Mouse (Mus musculus) heart, embryonic 13.5 days (tissue): ENCODE results near the gene Stat2. TPM values are rescaled to one million over a fixed set of nuclear protein-coding genes. Genes with fewer than 3 reads are reported as not detected.
"Not testable (repeated sequence)": the region's sequence is repeated elsewhere in the genome, so short reads cannot be mapped to it uniquely, and the experiment has no call there.

Source experiments
- ATAC-seq: fragments of 200-750 bp; cut with Nextera tagmentation; 2 replicates; pipeline ENCODE4 v1.8.0; 2017; ENCODE audit warnings: moderate TSS enrichment; ENCODE audit not compliant: insufficient number of reproducible peaks, low FRiP score, low TSS enrichment; ENCODE audit errors: extremely low read depth
- H3K27ac ChIP-seq: fragments of 300-500 bp; sonication (generic); replicated peaks from 2 replicates; pipeline ENCODE4 v1.5.1; 2015; ENCODE audit warnings: moderate library complexity, mild to moderate bottlenecking, inconsistent platforms
- H3K27me3 ChIP-seq: fragments of 300-500 bp; sonication (generic); replicated peaks from 2 replicates; pipeline ENCODE4 v1.6.1; 2015; ENCODE audit warnings: mild to moderate bottlenecking, inconsistent platforms
- H3K36me3 ChIP-seq: fragments of 300-500 bp; sonication (generic); 2 replicates; pipeline ENCODE4 v1.6.1; 2015; ENCODE audit warnings: mild to moderate bottlenecking, inconsistent platforms
- H3K4me1 ChIP-seq: fragments of 300-500 bp; sonication (generic); 2 replicates; pipeline ENCODE4 v1.6.1; 2015; ENCODE audit warnings: inconsistent platforms
- H3K4me2 ChIP-seq: fragments of 300-500 bp; sonication (generic); 2 replicates; pipeline ENCODE4 v1.6.1; 2015; ENCODE audit warnings: inconsistent platforms, mild to moderate bottlenecking, moderate library complexity
- H3K4me3 ChIP-seq: fragments of 300-500 bp; sonication (generic); 2 replicates; pipeline ENCODE4 v1.5.1; 2015; ENCODE audit warnings: moderate library complexity, mild to moderate bottlenecking, inconsistent platforms
- H3K9ac ChIP-seq: fragments of 300-500 bp; sonication (generic); 2 replicates; pipeline ENCODE4 v1.6.1; 2015; ENCODE audit warnings: inconsistent platforms, mild to moderate bottlenecking, moderate library complexity
- H3K9me3 ChIP-seq: fragments of 300-500 bp; sonication (generic); 2 replicates; pipeline ENCODE4 v1.6.1; 2016; ENCODE audit warnings: inconsistent platforms
- WGBS: fragments of 180-500 bp; shearing (Covaris S2); methylation state at CpG from one replicate; pipeline ENCODE4 v1.1.7; 2015; ENCODE audit warnings: mixed read lengths; 5-methylcytosine and 5-hydroxymethylcytosine counted together
- polyA plus RNA-seq: library from polyadenylated mRNA; unstranded; fragments of >200 nt; fragmentation: Nextera tagmentation; extraction: Ambion mirVana; gene quantifications from 2 replicates; pipeline ENCODE4 v1.2.1, GENCODE M21; 2015

The Stat2 gene
- polyA plus RNA-seq, 1 experiment from 2014 or later, result 9.8 TPM

- WGBS, result 81% methylated on average over 5 of the region's 5 CpGs
- Histone ChIP-seq H3K4me1 (no peaks in the 10 kb centered on the region), H3K4me3 (no peak overlapping the region), H3K27ac (no peak overlapping the region), H3K36me3 (no peaks in the 10 kb centered on the region), H3K9ac (no peak overlapping the region), H3K27me3 (no peaks in the 10 kb centered on the region), H3K4me2 (no peak overlapping the region), H3K9me3 (no peaks in the 10 kb centered on the region)
- no peak for ATAC-seq
Observed at GRCm38 (mm10) chr10:128259946-128260345, 10.4 kb upstream of the Stat2 start.

- not testable (repeated sequence) for H3K27me3 ChIP-seq, H3K9me3 ChIP-seq, H3K36me3 ChIP-seq, ATAC-seq, H3K4me1 ChIP-seq, H3K27ac ChIP-seq, H3K4me2 ChIP-seq, H3K9ac ChIP-seq, H3K4me3 ChIP-seq
- WGBS, result 79% methylated on average over 7 of the region's 7 CpGs
Observed at GRCm38 (mm10) chr10:128260376-128260775, 10.0 kb upstream of the Stat2 start.

DNA sequence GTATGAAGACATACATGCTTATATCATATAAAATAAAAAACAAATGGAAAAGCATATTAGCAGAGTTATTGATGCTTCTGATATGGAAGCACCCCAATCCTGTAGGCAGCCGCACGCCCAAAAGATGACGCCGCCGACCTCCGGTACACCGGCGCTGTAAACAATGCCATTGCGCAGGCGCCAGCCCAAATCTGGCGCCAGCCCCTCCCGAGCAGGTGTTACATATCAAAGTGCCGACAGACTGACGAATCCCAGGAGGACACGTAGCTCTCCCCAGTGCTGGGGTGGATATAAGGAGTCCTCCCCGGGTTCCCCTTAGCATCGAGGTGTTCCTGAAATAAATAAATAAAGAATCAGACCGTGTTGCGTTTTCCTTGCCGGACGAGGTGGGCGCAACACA is 8.1 kb upstream of the Stat2 start:
- no peak for ATAC-seq
- Histone ChIP-seq H3K27me3 (no peaks in the 10 kb centered on the region), H3K36me3 (no peaks in the 10 kb centered on the region), H3K9me3 (no peaks in the 10 kb centered on the region), H3K4me1 (no peaks in the 10 kb centered on the region), H3K4me3 (peak overlapping the region; percentile 20), H3K27ac (no peak overlapping the region), H3K4me2 (peak overlapping the region; percentile 31), H3K9ac (no peak overlapping the region)
- 46% methylated on average over 22 of the region's 22 CpGs for WGBS

GRCm38 (mm10) chr10:128263393-128264310 is 6.7 kb upstream of the Stat2 start:
- WGBS, result 73% methylated on average over 6 of the region's 6 CpGs
- no peaks in the 10 kb centered on the region for H3K36me3 ChIP-seq
- H3K4me3 ChIP-seq, result no peak overlapping the region
- H3K4me2 ChIP-seq, result no peak overlapping the region
- no peak overlapping the region for H3K9ac ChIP-seq
- no peak overlapping the region for H3K27ac ChIP-seq
- no peaks in the 10 kb centered on the region for H3K27me3 ChIP-seq
- no peaks in the 10 kb centered on the region for H3K9me3 ChIP-seq
- H3K4me1 ChIP-seq, result no peaks in the 10 kb centered on the region
- no peak for ATAC-seq

GRCm38 (mm10) chr10:128268371-128268770 is 2.0 kb upstream of the Stat2 start, which contains the start of gene Apof:
Apof (plus strand) TSS chr10:128268671.
- no peak within 1 kb of the TSS for H3K27ac ChIP-seq
- no peak within 1 kb of the TSS for H3K4me2 ChIP-seq
- no peak for ATAC-seq
- H3K4me3 ChIP-seq, result no peak within 1 kb of the TSS
- no peaks in the 10 kb centered on the region for H3K36me3 ChIP-seq
- H3K4me1 ChIP-seq, result peaks cover 13% of the 10 kb centered on the region
- H3K27me3 ChIP-seq, result no peaks in the 10 kb centered on the region
- H3K9me3 ChIP-seq, result no peaks in the 10 kb centered on the region
- 60% methylated on average over 6 of the region's 6 CpGs for WGBS
- H3K9ac ChIP-seq, result no peak within 1 kb of the TSS

GRCm38 (mm10) chr10:128269206-128269910 is 1.0 kb upstream of the Stat2 start:
- Histone ChIP-seq H3K27me3 (no peaks in the 10 kb centered on the region), H3K4me3 (peak overlapping the region; percentile 91), H3K36me3 (no peaks in the 10 kb centered on the region), H3K9me3 (no peaks in the 10 kb centered on the region), H3K4me1 (peaks cover 13% of the 10 kb centered on the region), H3K4me2 (peak overlapping the region; percentile 76), H3K27ac (no peak overlapping the region), H3K9ac (no peak overlapping the region)
- no peak for ATAC-seq
- 88% methylated on average over 16 of the region's 16 CpGs for WGBS

DNA sequence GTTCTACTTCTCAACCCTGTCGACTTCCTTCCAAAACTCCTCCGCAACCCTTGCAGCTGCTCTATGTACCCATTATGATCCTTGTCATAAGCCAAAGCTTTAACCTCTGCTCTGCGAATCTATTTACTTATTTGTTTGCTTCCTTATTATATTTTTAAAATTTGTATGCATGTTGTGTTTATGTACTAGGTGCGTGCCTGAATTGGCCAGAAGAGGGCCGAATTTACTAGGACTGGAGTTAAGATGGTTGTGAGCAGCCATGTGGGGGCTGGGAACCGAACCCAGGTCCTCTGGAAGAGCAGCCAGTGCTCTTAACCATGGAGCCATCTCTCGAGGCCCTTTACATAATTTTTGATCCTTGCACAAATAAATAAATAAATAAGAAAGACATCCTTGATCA is 507 bp downstream of the Stat2 start:
- H3K4me3 ChIP-seq, result peak overlapping the region; percentile 91
- H3K27me3 ChIP-seq, result no peaks in the 10 kb centered on the region
- peak overlapping the region; percentile 89 for H3K9ac ChIP-seq
- H3K4me2 ChIP-seq, result peak overlapping the region; percentile 76
- H3K4me1 ChIP-seq, result peaks cover 13% of the 10 kb centered on the region
- 36% methylated on average over 7 of the region's 7 CpGs for WGBS
- H3K9me3 ChIP-seq, result no peaks in the 10 kb centered on the region
- ATAC-seq, result no peak
- H3K36me3 ChIP-seq, result no peaks in the 10 kb centered on the region
- H3K27ac ChIP-seq, result peak overlapping the region; percentile 84

DNA sequence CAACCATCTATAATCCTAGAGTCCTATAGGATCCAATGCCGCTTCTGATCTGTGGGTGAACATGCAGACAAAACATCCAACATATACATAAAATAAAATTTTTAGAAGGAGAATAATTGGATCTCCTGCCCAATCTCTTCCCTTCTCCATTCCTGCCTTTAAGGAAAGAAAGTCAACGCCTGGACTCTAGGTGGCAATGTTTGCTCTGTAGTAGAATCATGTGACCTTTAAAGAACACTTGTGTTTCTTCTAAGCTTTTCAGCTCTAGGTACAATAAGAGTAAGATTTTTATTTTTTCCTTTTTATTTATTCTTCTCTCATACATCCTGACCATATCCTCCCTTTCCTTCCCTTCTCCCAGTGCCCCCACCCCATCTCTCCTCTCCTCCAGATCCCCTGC is 1.5 kb downstream of the Stat2 start:
- ATAC-seq, result no peak
- Histone ChIP-seq H3K27ac (no peak overlapping the region), H3K4me1 (peaks cover 13% of the 10 kb centered on the region), H3K9ac (no peak overlapping the region), H3K4me3 (no peak overlapping the region), H3K4me2 (0 out of 2 replicates have a peak overlapping the region, but pooled peaks have one; percentile 76), H3K27me3 (no peaks in the 10 kb centered on the region), H3K36me3 (peaks cover 8% of the 10 kb centered on the region), H3K9me3 (no peaks in the 10 kb centered on the region)
- WGBS, result 55% methylated on average over 2 of the region's 2 CpGs

GRCm38 (mm10) chr10:128272819-128273439 is 2.6 kb downstream of the Stat2 start:
- 80% methylated on average over 5 of the region's 7 CpGs for WGBS
- H3K27me3 ChIP-seq, H3K27ac ChIP-seq, ATAC-seq, H3K9me3 ChIP-seq, H3K4me2 ChIP-seq, H3K9ac ChIP-seq, H3K4me3 ChIP-seq: not testable (repeated sequence)
- H3K4me1 ChIP-seq, result peaks cover 13% of the 10 kb centered on the region
- H3K36me3 ChIP-seq, result peaks cover 18% of the 10 kb centered on the region

DNA sequence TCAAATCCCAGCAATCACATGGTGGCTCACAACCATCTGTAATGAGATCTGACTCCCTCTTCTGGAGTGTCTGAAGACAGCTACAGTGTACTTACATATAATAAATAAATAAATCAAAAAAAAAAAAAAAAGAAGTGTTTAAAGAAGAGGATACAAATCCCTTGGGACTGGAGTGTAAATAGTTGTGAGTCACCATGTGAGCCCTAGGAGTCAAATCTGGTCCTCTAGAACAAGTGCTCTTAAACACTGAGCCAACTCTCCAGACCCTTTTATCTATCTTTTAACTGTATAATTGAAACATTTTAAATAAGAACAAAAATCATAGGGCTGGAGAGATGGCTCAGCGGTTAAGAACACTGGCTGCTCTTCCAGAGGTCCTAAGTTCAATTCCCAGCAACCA is 5.0 kb downstream of the Stat2 start:
- H3K27me3 ChIP-seq, H3K4me1 ChIP-seq, H3K9me3 ChIP-seq, H3K27ac ChIP-seq, H3K9ac ChIP-seq, H3K4me2 ChIP-seq, H3K4me3 ChIP-seq, ATAC-seq: not testable (repeated sequence)
- 92% methylated on average over 1 of the region's 1 CpGs for WGBS
- H3K36me3 ChIP-seq, result peaks cover 35% of the 10 kb centered on the region

DNA sequence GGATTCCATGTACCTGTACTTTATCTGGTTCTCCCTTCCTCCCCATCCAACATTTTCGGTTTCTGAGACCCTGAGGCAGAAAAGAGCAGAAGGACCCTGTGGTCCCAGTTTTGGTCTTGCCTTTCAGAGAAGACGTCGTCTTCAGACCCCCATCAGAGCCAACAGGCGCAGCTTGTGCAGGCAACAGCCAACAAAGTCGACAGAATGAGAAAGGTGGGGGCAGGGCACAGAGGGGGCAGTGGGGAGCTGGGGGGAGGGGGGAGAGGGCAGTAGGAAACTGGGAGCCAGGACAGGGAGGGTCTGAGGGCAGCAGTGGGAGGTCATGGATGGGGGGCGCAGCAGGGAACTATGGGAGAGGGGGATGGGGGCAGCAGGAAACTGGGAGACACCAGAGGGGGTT is 7.8 kb downstream of the Stat2 start:
- no peaks in the 10 kb centered on the region; the same call in 1 of the 2 replicates for H3K9me3 ChIP-seq
- no peaks in the 10 kb centered on the region for H3K27me3 ChIP-seq
- no peak overlapping the region for H3K27ac ChIP-seq
- H3K9ac ChIP-seq, result no peak overlapping the region
- peaks cover 61% of the 10 kb centered on the region for H3K36me3 ChIP-seq
- WGBS, result 49% methylated on average over 6 of the region's 6 CpGs
- no peaks in the 10 kb centered on the region for H3K4me1 ChIP-seq
- no peak overlapping the region for H3K4me2 ChIP-seq
- no peak for ATAC-seq
- H3K4me3 ChIP-seq, result no peak overlapping the region
